Mouse (Mus musculus) embryonic facial prominence, embryonic 11.5 days (tissue): ENCODE measurements at regions not wholly inside any gene's neighbourhood (a gene's known extent, or its start where the extent isn't known, plus 50 kb on each side); places are given as distances from the start of the nearest gene placed in this dataset.

ENCODE experiments used
- ATAC-seq: fragments of 200-750 bp; cut with Nextera tagmentation; replicated peaks from 2 replicates; pipeline ENCODE4 v1.8.0; 2017; ENCODE audit warnings: low read depth; ENCODE audit not compliant: insufficient number of reproducible peaks, low FRiP score, low TSS enrichment
- DNase-seq: peaks from one replicate; pipeline ENCODE4 v3.0.0-alpha.2; 2015; ENCODE audit warnings: low spot score
- H3K27ac ChIP-seq: fragments of 300-500 bp; sonication (generic); replicated peaks from 2 replicates; pipeline ENCODE4 v1.5.1; 2014; ENCODE audit warnings: mild to moderate bottlenecking, low read depth, low read length, control low read depth
- H3K27me3 ChIP-seq: fragments of 300-500 bp; sonication (generic); 2 replicates; pipeline ENCODE4 v1.6.1; 2014; ENCODE audit warnings: mild to moderate bottlenecking, low read length, moderate library complexity, mixed read lengths; ENCODE audit not compliant: control insufficient read depth, insufficient read depth
- H3K36me3 ChIP-seq: fragments of 300-500 bp; sonication (generic); replicated peaks from 2 replicates; pipeline ENCODE4 v1.6.1; 2014; ENCODE audit warnings: low read depth, mild to moderate bottlenecking, low read length, moderate library complexity, mixed read lengths; ENCODE audit not compliant: control insufficient read depth, insufficient read depth
- H3K4me1 ChIP-seq: fragments of 300-500 bp; sonication (generic); 2 replicates; pipeline ENCODE4 v1.6.1; 2014; ENCODE audit warnings: low read length, mixed read lengths; ENCODE audit not compliant: control insufficient read depth, insufficient read depth
- H3K4me2 ChIP-seq: fragments of 300-500 bp; sonication (generic); 2 replicates; pipeline ENCODE4 v1.6.1; 2014; ENCODE audit warnings: low read depth, mild to moderate bottlenecking, control low read depth, low read length, moderate library complexity
- H3K4me3 ChIP-seq: fragments of 300-500 bp; sonication (generic); 2 replicates; pipeline ENCODE4 v1.5.1; 2014; ENCODE audit warnings: low read depth, low read length, control low read depth
- H3K9ac ChIP-seq: fragments of 300-500 bp; sonication (generic); replicated peaks from 2 replicates; pipeline ENCODE4 v1.6.1; 2014; ENCODE audit warnings: mild to moderate bottlenecking, control low read depth, low read length
- H3K9me3 ChIP-seq: fragments of 300-500 bp; sonication (generic); replicated peaks from 2 replicates; pipeline ENCODE4 v1.6.1; 2016; ENCODE audit warnings: mild to moderate bottlenecking, low read length, inconsistent platforms, mixed read lengths; ENCODE audit not compliant: control insufficient read depth
- WGBS: fragments of 180-500 bp; shearing (Covaris S2); extraction: QIAGEN DNeasy Blood & Tissue Kit; methylation state at CpG from one replicate; pipeline ENCODE4 v1.1.7; 2014; 5-methylcytosine and 5-hydroxymethylcytosine counted together

- H3K4me2 ChIP-seq = no peak overlapping the region
Observed at GRCm38 (mm10) chr15:13560920-13561319, 387.4 kb upstream of the Cdh6 start.

GRCm38 (mm10) chr15:13549207-13549837, 375.8 kb upstream of the Cdh6 start:
- Histone ChIP-seq H3K9me3 (no peaks in the 10 kb centered on the region), H3K4me3 (no peak overlapping the region), H3K4me2 (no peak overlapping the region), H3K27me3 (no peaks in the 10 kb centered on the region), H3K4me1 (no peaks in the 10 kb centered on the region), H3K27ac (no peak overlapping the region), H3K9ac (no peak overlapping the region), H3K36me3 (no peaks in the 10 kb centered on the region)
- ATAC-seq = no peak
- no peak for DNase-seq
- WGBS = 31% methylated on average over 8 of the region's 8 CpGs

More at GRCm38 (mm10) chr15:13560920-13561319, 387.4 kb upstream of the Cdh6 start:
- DNase-seq = no peak
- Histone ChIP-seq H3K9me3 (no peaks in the 10 kb centered on the region), H3K27me3 (no peaks in the 10 kb centered on the region), H3K36me3 (no peaks in the 10 kb centered on the region), H3K27ac (no peak overlapping the region), H3K4me3 (no peak overlapping the region), H3K4me1 (no peaks in the 10 kb centered on the region), H3K9ac (no peak overlapping the region)
- no peak for ATAC-seq

GRCm38 (mm10) chr15:13540026-13540425, 366.6 kb upstream of the Cdh6 start:
- Histone ChIP-seq H3K9me3 (no peaks in the 10 kb centered on the region), H3K4me2 (no peak overlapping the region), H3K4me1 (no peaks in the 10 kb centered on the region), H3K27ac (no peak overlapping the region), H3K36me3 (no peaks in the 10 kb centered on the region), H3K4me3 (no peak overlapping the region), H3K9ac (no peak overlapping the region), H3K27me3 (no peaks in the 10 kb centered on the region)
- DNase-seq (no peak), ATAC-seq (no peak)

- Histone ChIP-seq H3K9me3 (no peaks in the 10 kb centered on the region), H3K36me3 (no peaks in the 10 kb centered on the region), H3K4me1 (no peaks in the 10 kb centered on the region), H3K27me3 (no peaks in the 10 kb centered on the region), H3K4me3 (no peak overlapping the region), H3K27ac (no peak overlapping the region), H3K9ac (no peak overlapping the region), H3K4me2 (no peak overlapping the region)
- WGBS = 91% methylated on average over 2 of the region's 2 CpGs
- DNase-seq = no peak
- ATAC-seq = no peak
Observed at GRCm38 (mm10) chr15:13534017-13534416, 360.5 kb upstream of the Cdh6 start.

GRCm38 (mm10) chr15:13529960-13530359, 356.5 kb upstream of the Cdh6 start:
- Histone ChIP-seq H3K9me3 (no peaks in the 10 kb centered on the region), H3K27me3 (no peaks in the 10 kb centered on the region), H3K9ac (no peak overlapping the region), H3K4me1 (no peaks in the 10 kb centered on the region), H3K36me3 (no peaks in the 10 kb centered on the region), H3K4me3 (no peak overlapping the region), H3K4me2 (no peak overlapping the region), H3K27ac (no peak overlapping the region)
- ATAC-seq (no peak), DNase-seq (no peak)
- 74% methylated on average over 3 of the region's 3 CpGs for WGBS

- ATAC-seq (no peak), DNase-seq (no peak)
- Histone ChIP-seq H3K9ac (no peak overlapping the region), H3K36me3 (no peaks in the 10 kb centered on the region), H3K27me3 (no peaks in the 10 kb centered on the region), H3K4me1 (no peaks in the 10 kb centered on the region), H3K27ac (no peak overlapping the region), H3K9me3 (no peaks in the 10 kb centered on the region), H3K4me3 (no peak overlapping the region), H3K4me2 (no peak overlapping the region)
- whole genome bisulfite sequencing = 83% methylated on average over 4 of the region's 4 CpGs
Observed at GRCm38 (mm10) chr15:13529050-13529449, 355.6 kb upstream of the Cdh6 start.
